ENCODE assay signal across 30 mouse cellular contexts in genomic region chr16:88811827-88812226, GRCm38 (mm10). TPM values are rescaled to one million over a fixed set of nuclear protein-coding genes. Genes with fewer than 3 reads are reported as not detected.
DNase-seq lines count a peak whose midpoint lies in the region; ATAC-seq and TF ChIP-seq lines count a peak whose summit lies in the region.
"Had no signal": no experiment of that assay in that cellular context is flagged by ENCODE, and none has a peak within 500 bp of the region (broad histone marks: within the 10 kb centered on the region; RNA-seq: fewer than 3 reads in every experiment).

Gene Gm20741, minus strand, starts transcription at chr16:88812220.

- no peaks in the 10 kb centered on the region for H3K27me3 ChIP-seq in midbrain, postnatal 0 days (ENCODE audit: insufficient read depth, low read length)
- no peaks in the 10 kb centered on the region for H3K27me3 ChIP-seq in midbrain, embryonic 15.5 days (replicated peaks)
- H3K27me3 ChIP-seq in stomach, postnatal 0 days (ENCODE audit: control insufficient read depth, insufficient read depth, low read length), result no peaks in the 10 kb centered on the region
- H3K27me3 ChIP-seq: heart, embryonic 15.5 days; limb, embryonic 12.5 days; liver, embryonic 13.5 days; midbrain, embryonic 12.5 days; neural tube, embryonic 12.5 days had no signal

- H3K36me3 ChIP-seq in midbrain, postnatal 0 days (ENCODE audit: insufficient read depth, low read length), result no peaks in the 10 kb centered on the region
- no peaks in the 10 kb centered on the region for H3K36me3 ChIP-seq in midbrain, embryonic 15.5 days (replicated peaks)
- H3K36me3 ChIP-seq in stomach, postnatal 0 days (ENCODE audit: control insufficient read depth, insufficient read depth, low read length), result no peaks in the 10 kb centered on the region
- H3K36me3 ChIP-seq: heart, embryonic 15.5 days; limb, embryonic 12.5 days; liver, embryonic 13.5 days; midbrain, embryonic 12.5 days; neural tube, embryonic 12.5 days had no signal

- H3K4me1 ChIP-seq in midbrain, postnatal 0 days (ENCODE audit: insufficient read depth, low read length), result no peaks in the 10 kb centered on the region
- H3K4me1 ChIP-seq in midbrain, embryonic 15.5 days, result no peaks in the 10 kb centered on the region
- H3K4me1 ChIP-seq in stomach, postnatal 0 days (replicated peaks; ENCODE audit: control insufficient read depth, insufficient read depth), result no peaks in the 10 kb centered on the region
- H3K4me1 ChIP-seq: heart, embryonic 15.5 days; limb, embryonic 12.5 days; liver, embryonic 13.5 days; midbrain, embryonic 12.5 days; neural tube, embryonic 12.5 days had no signal

- no peak within 1 kb of the TSS for H3K27ac ChIP-seq in midbrain, postnatal 0 days (ENCODE audit: low read depth, low read length)
- H3K27ac ChIP-seq in midbrain, embryonic 15.5 days, result no peak within 1 kb of the TSS
- no peak within 1 kb of the TSS for H3K27ac ChIP-seq in stomach, postnatal 0 days (replicated peaks)
- H3K27ac ChIP-seq: heart, embryonic 15.5 days; hindbrain, embryonic 14.5 days; limb, embryonic 12.5 days; liver, embryonic 13.5 days; midbrain, embryonic 12.5 days; neural tube, embryonic 12.5 days had no signal

- DNase-seq in midbrain, postnatal 0 days (ENCODE audit: low spot score), result peak; percentile 8
- DNase-seq in cerebellum, adult 11-12 months, result peak; percentile 77
- DNase-seq in cerebellum, postnatal 10 days, result peak; percentile 72 to 83
- no peak for DNase-seq in stomach, postnatal 0 days (ENCODE audit: low spot score)
- DNase-seq in layer of hippocampus, postnatal 14 days (ENCODE audit: low spot score in 2 of 2), result no peak
- DNase-seq: adrenal gland, postnatal 10 days; embryo, embryonic 11 days; forebrain, postnatal 0 days; heart, postnatal 36 days; kidney, adult 8-10 months; kidney, postnatal 10 days; liver, embryonic 13.5 days; lung, adult 2 months; lung, postnatal 14 days; right cerebral cortex, postnatal 14 days; thymus, postnatal 14 days had no signal

- H3K9ac ChIP-seq in midbrain, postnatal 0 days (replicated peaks; ENCODE audit: low read length, poor library complexity, severe bottlenecking), result no peak within 1 kb of the TSS
- H3K9ac ChIP-seq in midbrain, embryonic 15.5 days, result no peak within 1 kb of the TSS
- no peak within 1 kb of the TSS for H3K9ac ChIP-seq in stomach, postnatal 0 days (ENCODE audit: low read length)
- H3K9ac ChIP-seq: forebrain, postnatal 0 days; heart, embryonic 15.5 days; hindbrain, embryonic 14.5 days; limb, embryonic 12.5 days; liver, embryonic 13.5 days; midbrain, embryonic 12.5 days; neural tube, embryonic 12.5 days had no signal

- TF ChIP-seq EP300 in stomach, postnatal 0 days (optimal IDR thresholded peaks at IDR 0.05), result no peak

- WGBS in midbrain, postnatal 0 days, result 89% methylated on average over 2 of the region's 2 CpGs
- 84% methylated on average over 2 of the region's 2 CpGs for WGBS in midbrain, embryonic 15.5 days
- WGBS in stomach, postnatal 0 days, result 73% methylated on average over 2 of the region's 2 CpGs

- H3K9me3 ChIP-seq in midbrain, postnatal 0 days (ENCODE audit: low read length), result no peaks in the 10 kb centered on the region
- no peaks in the 10 kb centered on the region for H3K9me3 ChIP-seq in midbrain, embryonic 15.5 days
- no peaks in the 10 kb centered on the region for H3K9me3 ChIP-seq in stomach, postnatal 0 days (ENCODE audit: control insufficient read depth, low read length)
- H3K9me3 ChIP-seq: heart, embryonic 15.5 days; limb, embryonic 12.5 days; liver, embryonic 13.5 days; midbrain, embryonic 12.5 days; neural tube, embryonic 12.5 days had no signal

- ATAC-seq in midbrain, postnatal 0 days (ENCODE audit: low FRiP score), result no peak
- ATAC-seq in midbrain, embryonic 15.5 days (replicated peaks), result no peak
- no peak for ATAC-seq in stomach, postnatal 0 days (ENCODE audit: low FRiP score, low TSS enrichment)
- ATAC-seq in erythroblast, adult 5-6 weeks (replicated peaks; ENCODE audit: low FRiP score, poor library complexity, severe bottlenecking), result no peak
- ATAC-seq: forebrain, postnatal 0 days had no signal

- no peak within 1 kb of the TSS for H3K4me3 ChIP-seq in midbrain, postnatal 0 days (ENCODE audit: low read depth, low read length)
- no peak within 1 kb of the TSS for H3K4me3 ChIP-seq in midbrain, embryonic 15.5 days
- H3K4me3 ChIP-seq in stomach, postnatal 0 days (ENCODE audit: low read depth, low read length), result no peak within 1 kb of the TSS
- H3K4me3 ChIP-seq: heart, embryonic 15.5 days; limb, embryonic 12.5 days; liver, embryonic 13.5 days; midbrain, embryonic 12.5 days; neural tube, embryonic 12.5 days had no signal

- no peak for TF ChIP-seq CTCF in midbrain, postnatal 0 days (IDR thresholded peaks at IDR 0.05)
- TF ChIP-seq CTCF in stomach, postnatal 0 days (IDR thresholded peaks at IDR 0.05; ENCODE audit: low read depth), result no peak

- no peak within 1 kb of the TSS for H3K4me2 ChIP-seq in midbrain, postnatal 0 days (ENCODE audit: low read depth, low read length, poor library complexity, severe bottlenecking)
- H3K4me2 ChIP-seq in midbrain, embryonic 15.5 days, result no peak within 1 kb of the TSS
- no peak within 1 kb of the TSS for H3K4me2 ChIP-seq in stomach, postnatal 0 days (replicated peaks; ENCODE audit: low read depth)
- H3K4me2 ChIP-seq: heart, embryonic 15.5 days; hindbrain, embryonic 14.5 days; limb, embryonic 12.5 days; liver, embryonic 13.5 days; midbrain, embryonic 12.5 days; neural tube, embryonic 12.5 days had no signal

RNA-seq across cellular contexts. Expression of gene Gm20741, which starts in this region (rescaled TPM):
- total RNA-seq in midbrain, postnatal 0 days (2014; rRNA removed), result not detected in 2 replicates
- polyA plus RNA-seq in midbrain, postnatal 0 days (2015; fragmentation: Nextera tagmentation; extraction: Ambion mirVana), result not detected in 2 replicates
- not detected in 2 replicates for polyA plus RNA-seq in midbrain, embryonic 15.5 days (2015; fragmentation: Nextera tagmentation; extraction: Ambion mirVana)
- polyA plus RNA-seq in stomach, postnatal 0 days (2015; fragmentation: Nextera tagmentation; extraction: Ambion mirVana), result not detected in 2 replicates
- total RNA-seq in erythroblast, adult 5-6 weeks (2015; ENCODE audit: low replicate concordance), result not detected in 2 replicates
- total RNA-seq in erythroblast, adult 5-6 weeks (2017; ENCODE audit: low replicate concordance), result not detected in 2 replicates
- not detected for total RNA-seq in layer of hippocampus, postnatal 14 days (2021)
- total RNA-seq: adrenal gland, postnatal 10 days; forebrain, postnatal 0 days; gastrocnemius, adult 18-20 months; gastrocnemius, postnatal 4 days; heart, postnatal 36 days; layer of hippocampus, postnatal 10 days; megakaryocyte, adult 5-6 weeks had no signal
- polyA plus RNA-seq: embryonic facial prominence, embryonic 14.5 days; forebrain, postnatal 0 days; heart, embryonic 15.5 days; hindbrain, embryonic 14.5 days; intestine, embryonic 14.5 days; limb, embryonic 12.5 days; liver, embryonic 13.5 days; lung, adult 2 months; midbrain, embryonic 12.5 days; neural tube, embryonic 12.5 days; spleen, adult 2 months had no signal

Comparison
In these comparisons a context has a peak if more than half of its experiments do, and no peak if none do; other contexts are left out.
1. Peak in DNase-seq in midbrain, postnatal 0 days; RNA of the gene not detected or under 1 TPM.
2. DNase-seq: peak in cerebellum, adult 11-12 months (single experiment) and cerebellum, postnatal 10 days (2 of 2); none in stomach, postnatal 0 days (single experiment) and layer of hippocampus, postnatal 14 days (0 of 2).